Mouse (Mus musculus) thymus, adult 2 months (tissue): Measurements from ENCODE around the gene Rad51b. TPM values are rescaled to one million over a fixed set of nuclear protein-coding genes. Genes with fewer than 3 reads are reported as not detected.

Experiments used
- DNase-seq: peaks from one replicate; pipeline ENCODE4 v3.0.0; 2021
- H3K27ac ChIP-seq: fragments of 200-500 bp; 2 replicates; pipeline ENCODE4 v1.5.1; 2012; ENCODE audit warnings: low read length, control low read depth; ENCODE audit not compliant: control insufficient read depth, insufficient read depth
- H3K27me3 ChIP-seq: fragments of 200-500 bp; 2 replicates; pipeline ENCODE4 v1.6.1; 2012; ENCODE audit warnings: mild to moderate bottlenecking, low read length, moderate library complexity, mixed read lengths; ENCODE audit not compliant: control insufficient read depth, insufficient read depth
- H3K36me3 ChIP-seq: fragments of 200-500 bp; 2 replicates; pipeline ENCODE4 v1.6.1; 2012; ENCODE audit warnings: mild to moderate bottlenecking, low read length, moderate library complexity; ENCODE audit not compliant: control insufficient read depth, insufficient read depth
- H3K4me1 ChIP-seq: fragments of 200-500 bp; replicated peaks from 2 replicates; pipeline ENCODE4 v1.6.1; 2012; ENCODE audit warnings: low read length; ENCODE audit not compliant: control insufficient read depth, insufficient read depth
- H3K4me3 ChIP-seq: fragments of 200-500 bp; 2 replicates; pipeline ENCODE4 v1.5.1; 2012; ENCODE audit warnings: mild to moderate bottlenecking, low read length, control low read depth, moderate library complexity; ENCODE audit not compliant: control insufficient read depth, insufficient read depth
- CTCF ChIP-seq: fragments of 200-500 bp; IDR thresholded peaks from 2 replicates; pipeline ENCODE4 v1.5.1; 2012; ENCODE audit warnings: mild to moderate bottlenecking, control low read depth, low read length, moderate library complexity, borderline replicate concordance; ENCODE audit not compliant: control insufficient read depth, poor library complexity, insufficient read depth; ENCODE audit errors: extremely low read depth
- POLR2A ChIP-seq: fragments of 200-500 bp; IDR thresholded peaks from 2 replicates; pipeline ENCODE4 v1.6.1; 2012; ENCODE audit warnings: mild to moderate bottlenecking, low read length, control low read depth, moderate library complexity; ENCODE audit not compliant: control insufficient read depth, poor library complexity, insufficient read depth; ENCODE audit errors: extremely low read depth
- WGBS: fragments of 180-500 bp; shearing (Covaris S2); methylation state at CpG from one replicate; pipeline ENCODE4 v1.1.7; 2018; 5-methylcytosine and 5-hydroxymethylcytosine counted together
- polyA plus RNA-seq: library from polyadenylated mRNA; depleted of rRNA; stranded (reverse); fragments of >200 nt; gene quantifications from 2 replicates; pipeline ENCODE4 v1.2.3, GENCODE M21; 2012

Gene Rad51b
- polyA plus RNA-seq, 1 experiment, result 1.1 TPM

GRCm38 (mm10) chr12:79501877-79502276 lies 204.8 kb downstream of the Rad51b start:
- Histone ChIP-seq H3K4me3 (no peak overlapping the region), H3K4me1 (no peaks in the 10 kb centered on the region), H3K36me3 (no peaks in the 10 kb centered on the region), H3K27ac (no peak overlapping the region), H3K27me3 (no peaks in the 10 kb centered on the region)
- 60% methylated on average over 3 of the region's 3 CpGs for WGBS
- TF ChIP-seq POLR2A (no peak), CTCF (no peak)
- no peak for DNase-seq

GRCm38 (mm10) chr12:79502862-79503581 lies 205.9 kb downstream of the Rad51b start:
- no peak for DNase-seq
- WGBS, result 96% methylated on average over 11 of the region's 11 CpGs
- H3K4me3 ChIP-seq, result no peak overlapping the region
- H3K36me3 ChIP-seq, result no peaks in the 10 kb centered on the region
- no peaks in the 10 kb centered on the region for H3K27me3 ChIP-seq
- TF ChIP-seq CTCF, result no peak
- no peak for TF ChIP-seq POLR2A
- no peaks in the 10 kb centered on the region for H3K4me1 ChIP-seq
- no peak overlapping the region for H3K27ac ChIP-seq

- H3K27ac ChIP-seq, result no peak overlapping the region
Observed at GRCm38 (mm10) chr12:79503582-79504515, 206.8 kb downstream of the Rad51b start.

GRCm38 (mm10) chr12:79504641-79505040 lies 207.6 kb downstream of the Rad51b start:
- Histone ChIP-seq H3K27ac (no peak overlapping the region), H3K4me3 (no peak overlapping the region), H3K4me1 (no peaks in the 10 kb centered on the region), H3K27me3 (no peaks in the 10 kb centered on the region), H3K36me3 (no peaks in the 10 kb centered on the region)
- WGBS, result 95% methylated on average over 1 of the region's 1 CpGs
- DNase-seq, result no peak
- TF ChIP-seq CTCF (no peak), POLR2A (no peak)

More at GRCm38 (mm10) chr12:79503582-79504515, 206.8 kb downstream of the Rad51b start:
- no peak for TF ChIP-seq POLR2A
- no peak for TF ChIP-seq CTCF
- Histone ChIP-seq H3K36me3 (no peaks in the 10 kb centered on the region), H3K4me1 (no peaks in the 10 kb centered on the region), H3K4me3 (no peak overlapping the region), H3K27me3 (no peaks in the 10 kb centered on the region)
- DNase-seq, result no peak
- WGBS, result 98% methylated on average over 3 of the region's 3 CpGs

- Histone ChIP-seq H3K4me1 (peaks cover 5% of the 10 kb centered on the region), H3K27me3 (no peaks in the 10 kb centered on the region), H3K27ac (no peak overlapping the region), H3K36me3 (no peaks in the 10 kb centered on the region), H3K4me3 (no peak overlapping the region)
- no peak for TF ChIP-seq POLR2A
- no peak for TF ChIP-seq CTCF
- 90% methylated on average over 4 of the region's 4 CpGs for WGBS
- DNase-seq, result no peak
Observed at GRCm38 (mm10) chr12:79506421-79506820, 209.3 kb downstream of the Rad51b start.

- no peak overlapping the region for H3K4me3 ChIP-seq
- no peaks in the 10 kb centered on the region for H3K36me3 ChIP-seq
- H3K4me1 ChIP-seq, result peaks cover 12% of the 10 kb centered on the region
- no peaks in the 10 kb centered on the region for H3K27me3 ChIP-seq
- TF ChIP-seq POLR2A, result no peak
- TF ChIP-seq CTCF, result no peak
- no peak for DNase-seq
- 91% methylated on average over 8 of the region's 8 CpGs for WGBS
- no peak overlapping the region for H3K27ac ChIP-seq
Observed at GRCm38 (mm10) chr12:79507141-79507681, 210.1 kb downstream of the Rad51b start.
